Mouse (Mus musculus) myocyte (in vitro differentiated cells): ENCODE measurements around the gene Hipk4. TPM values are rescaled to one million over a fixed set of nuclear protein-coding genes. Genes with fewer than 3 reads are reported as not detected.

Experiments used
- H3K27me3 ChIP-seq: one replicate; pipeline ENCODE4 v1.6.1; 2011; ENCODE audit not compliant: control insufficient read depth, insufficient read depth, insufficient read length
- H3K36me3 ChIP-seq: one replicate; pipeline ENCODE4 v1.6.1; 2011; ENCODE audit not compliant: control insufficient read depth, insufficient read depth
- H3K4me2 ChIP-seq: one replicate; pipeline ENCODE4 v1.6.1; 2011; ENCODE audit warnings: low read depth, control low read depth
- H3K4me3 ChIP-seq: one replicate; pipeline ENCODE4 v1.5.1; 2011; ENCODE audit warnings: mild to moderate bottlenecking, control low read depth, moderate library complexity
- H3K79me2 ChIP-seq: one replicate; pipeline ENCODE4 v1.6.1; 2011; ENCODE audit not compliant: control insufficient read depth, insufficient read depth
- H3ac ChIP-seq: one replicate; pipeline ENCODE4 v1.6.1; 2011; ENCODE audit not compliant: control insufficient read depth, insufficient read length
- CEBPB ChIP-seq: IDR thresholded peaks from 2 replicates; pipeline ENCODE4 v1.6.1; 2011; ENCODE audit warnings: mild to moderate bottlenecking, moderate library complexity; ENCODE audit not compliant: poor library complexity, insufficient read depth, severe bottlenecking
- E2F4 ChIP-seq: IDR thresholded peaks from one replicate; pipeline ENCODE4 v1.6.1; 2011; ENCODE audit warnings: mild to moderate bottlenecking, control low read depth, moderate library complexity; ENCODE audit not compliant: insufficient read depth
- MAX ChIP-seq: IDR thresholded peaks from one replicate; pipeline ENCODE4 v1.6.1; 2011; ENCODE audit warnings: low read depth, mild to moderate bottlenecking, control low read depth
- MYOD1 ChIP-seq, 3 experiments: IDR thresholded peaks; one replicate each; pipeline ENCODE4 v1.6.1; 2011; ENCODE audit warnings: control low read depth in 2 of 3, low read depth in 2 of 3, mild to moderate bottlenecking in 2 of 3, moderate library complexity in 1 of 3; ENCODE audit not compliant: insufficient read length in 2 of 3, control insufficient read depth in 1 of 3
- MYOG ChIP-seq, 3 experiments: IDR thresholded peaks; one replicate each; pipeline ENCODE4 v1.6.1; 2011; ENCODE audit warnings: control low read depth in 2 of 3, low read depth in 2 of 3, mild to moderate bottlenecking in 2 of 3; ENCODE audit not compliant: insufficient read length in 2 of 3, control insufficient read depth in 1 of 3, insufficient read depth in 1 of 3
- POLR2A ChIP-seq: IDR thresholded peaks from one replicate; pipeline ENCODE4 v1.6.1; 2011; ENCODE audit warnings: low read depth, mild to moderate bottlenecking, control low read depth, moderate library complexity; ENCODE audit not compliant: insufficient read length
- POLR2AphosphoS2 ChIP-seq: IDR thresholded peaks from one replicate; pipeline ENCODE4 v1.6.1; 2011; ENCODE audit warnings: low read depth, control low read depth; ENCODE audit not compliant: insufficient read length
- REST ChIP-seq: IDR thresholded peaks from one replicate; pipeline ENCODE4 v1.6.1; 2011; ENCODE audit warnings: mild to moderate bottlenecking, control low read depth, moderate library complexity; ENCODE audit not compliant: insufficient read depth, insufficient read length
- SRF ChIP-seq: IDR thresholded peaks from one replicate; pipeline ENCODE4 v1.6.1; 2011; ENCODE audit warnings: low read depth; ENCODE audit not compliant: control insufficient read depth, insufficient read length
- TCF12 ChIP-seq: IDR thresholded peaks from one replicate; pipeline ENCODE4 v1.6.1; 2011; ENCODE audit warnings: mild to moderate bottlenecking, control low read depth; ENCODE audit not compliant: poor library complexity, insufficient read depth, severe bottlenecking
- TCF3 ChIP-seq: IDR thresholded peaks from one replicate; pipeline ENCODE4 v1.6.1; 2011; ENCODE audit warnings: low read depth, control low read depth; ENCODE audit not compliant: insufficient read length
- USF1 ChIP-seq: IDR thresholded peaks from one replicate; pipeline ENCODE4 v1.6.1; 2011; ENCODE audit warnings: low read depth, mild to moderate bottlenecking, control low read depth, moderate library complexity
- polyA plus RNA-seq: library from polyadenylated mRNA; unstranded; fragments of >200 nt; fragmentation: generic; extraction: Trizol; gene quantifications from one replicate; pipeline ENCODE4 v1.2.1, GENCODE M21; 2012; ENCODE audit warnings: missing spikeins

Hipk4 gene
- polyA plus RNA-seq, 1 experiment: 0.98 TPM

GRCm38 (mm10) chr7:27486102-27486769 is 36.8 kb upstream of the Hipk4 start:
- Histone ChIP-seq H3K27me3 (no peaks in the 10 kb centered on the region), H3ac (no peak overlapping the region), H3K4me3 (peak overlapping the region; percentile 71), H3K79me2 (peaks cover 24% of the 10 kb centered on the region), H3K4me2 (peak overlapping the region; percentile 92), H3K36me3 (no peaks in the 10 kb centered on the region)
- no peak for TF ChIP-seq MYOD1 (IDR thresholded peaks at IDR 0.05; ENCODE audit: control insufficient read depth in 1 of 3, insufficient read length in 2 of 3, low read depth in 2 of 3)
- no peak for TF ChIP-seq POLR2A
- no peak for TF ChIP-seq E2F4
- no peak for TF ChIP-seq POLR2AphosphoS2
- no peak for TF ChIP-seq SRF
- no peak for TF ChIP-seq USF1
- no peak for TF ChIP-seq MAX
- TF ChIP-seq TCF12: no peak
- TF ChIP-seq CEBPB: no peak
- no peak for TF ChIP-seq TCF3
- TF ChIP-seq REST: no peak
- no peak for TF ChIP-seq MYOG (IDR thresholded peaks at IDR 0.05; ENCODE audit: control insufficient read depth in 1 of 3, insufficient read depth in 1 of 3, insufficient read length in 2 of 3, low read depth in 2 of 3)

GRCm38 (mm10) chr7:27486770-27487697 is 36.0 kb upstream of the Hipk4 start, which contains the start of gene Sertad1:
Gene Sertad1, plus strand, starts transcription at chr7:27486910.
- peak; percentile 100 for TF ChIP-seq POLR2AphosphoS2
- no peak for TF ChIP-seq TCF3
- no peak for TF ChIP-seq USF1
- TF ChIP-seq CEBPB: no peak
- TF ChIP-seq REST: peak; percentile 61
- TF ChIP-seq MAX: no peak
- TF ChIP-seq MYOD1 (IDR thresholded peaks at IDR 0.05; ENCODE audit: control insufficient read depth in 1 of 3, insufficient read length in 2 of 3, low read depth in 2 of 3): peak in 1 of 3 experiments; percentile 66
- no peak for TF ChIP-seq TCF12
- peak in 1 of 3 experiments; percentile 50 for TF ChIP-seq MYOG (IDR thresholded peaks at IDR 0.05; ENCODE audit: control insufficient read depth in 1 of 3, insufficient read depth in 1 of 3, insufficient read length in 2 of 3, low read depth in 2 of 3)
- peak; percentile 99 for TF ChIP-seq POLR2A
- TF ChIP-seq SRF: peak; percentile 79
- peak; percentile 19 for TF ChIP-seq E2F4
- H3K36me3 ChIP-seq: no peaks in the 10 kb centered on the region
- H3K79me2 ChIP-seq: peaks cover 24% of the 10 kb centered on the region
- H3K4me2 ChIP-seq: peak within 1 kb of the TSS; percentile 99
- peak within 1 kb of the TSS; percentile 81 for H3ac ChIP-seq
- no peaks in the 10 kb centered on the region for H3K27me3 ChIP-seq
- H3K4me3 ChIP-seq: peak within 1 kb of the TSS; percentile 71

- peaks cover 24% of the 10 kb centered on the region for H3K79me2 ChIP-seq
- peak overlapping the region; percentile 81 for H3ac ChIP-seq
- TF ChIP-seq SRF (no peak), MYOD1 (IDR thresholded peaks at IDR 0.05; ENCODE audit: control insufficient read depth in 1 of 3, insufficient read length in 2 of 3, low read depth in 2 of 3) (no peak), POLR2A (peak; percentile 37), REST (no peak), POLR2AphosphoS2 (peak; percentile 30), MAX (no peak)
- H3K4me3 ChIP-seq: peak overlapping the region; percentile 71
- H3K4me2 ChIP-seq: peak overlapping the region; percentile 99
- no peaks in the 10 kb centered on the region for H3K36me3 ChIP-seq
- no peaks in the 10 kb centered on the region for H3K27me3 ChIP-seq
These were observed 35.3 kb upstream of the Hipk4 start for GRCm38 (mm10) chr7:27487740-27488268.

- Histone ChIP-seq H3K4me3 (peak overlapping the region; percentile 71), H3K27me3 (no peaks in the 10 kb centered on the region), H3K79me2 (peaks cover 24% of the 10 kb centered on the region), H3K4me2 (peak overlapping the region; percentile 99), H3K36me3 (no peaks in the 10 kb centered on the region), H3ac (no peak overlapping the region)
- TF ChIP-seq POLR2AphosphoS2 (peak; percentile 38), REST (no peak), MYOG (IDR thresholded peaks at IDR 0.05; ENCODE audit: control insufficient read depth in 1 of 3, insufficient read depth in 1 of 3, insufficient read length in 2 of 3, low read depth in 2 of 3) (peak in 2 of 3 experiments; percentile 91 to 92), POLR2A (peak; percentile 9), MYOD1 (IDR thresholded peaks at IDR 0.05; ENCODE audit: control insufficient read depth in 1 of 3, insufficient read length in 2 of 3, low read depth in 2 of 3) (peak in 2 of 3 experiments; percentile 73 to 86), USF1 (no peak)
These were observed 33.7 kb upstream of the Hipk4 start for GRCm38 (mm10) chr7:27489270-27489869.
